Mouse (Mus musculus) C2C12 (cell line): ENCODE data around the gene Tiam2. TPM values are rescaled to one million over a fixed set of nuclear protein-coding genes. Genes with fewer than 3 reads are reported as not detected.

Experiments
- H3K27me3 ChIP-seq: one replicate; pipeline ENCODE4 v1.6.1; 2011; ENCODE audit not compliant: control insufficient read depth, insufficient read depth, insufficient read length
- H3K36me3 ChIP-seq: one replicate; pipeline ENCODE4 v1.6.1; 2011; ENCODE audit not compliant: control insufficient read depth, insufficient read depth
- H3K4me3 ChIP-seq: one replicate; pipeline ENCODE4 v1.5.1; 2011; ENCODE audit warnings: mild to moderate bottlenecking, control low read depth; ENCODE audit not compliant: poor library complexity, insufficient read depth, severe bottlenecking
- H3K79me2 ChIP-seq: one replicate; pipeline ENCODE4 v1.6.1; 2011; ENCODE audit not compliant: control insufficient read depth, insufficient read depth
- H3K79me3 ChIP-seq: one replicate; pipeline ENCODE4 v1.6.1; 2011; ENCODE audit warnings: low read depth, control low read depth
- H3ac ChIP-seq: one replicate; pipeline ENCODE3; 2011; ENCODE audit warnings: low read depth; ENCODE audit not compliant: control insufficient read depth, insufficient read length
- CEBPB ChIP-seq: IDR thresholded peaks from one replicate; pipeline ENCODE4 v1.6.1; 2011; ENCODE audit warnings: low read depth, mild to moderate bottlenecking, control low read depth, moderate library complexity
- CTCF ChIP-seq: IDR thresholded peaks from one replicate; pipeline ENCODE4 v1.5.1; 2011; ENCODE audit not compliant: control insufficient read depth, insufficient read depth, insufficient read length
- FOSL1 ChIP-seq: IDR thresholded peaks from one replicate; pipeline ENCODE4 v1.8.0; 2011; ENCODE audit warnings: mild to moderate bottlenecking, low read length; ENCODE audit not compliant: poor library complexity, insufficient read depth, severe bottlenecking
- MAX ChIP-seq: IDR thresholded peaks from one replicate; pipeline ENCODE4 v1.6.1; 2011; ENCODE audit warnings: mild to moderate bottlenecking, control low read depth
- MYOD1 ChIP-seq: IDR thresholded peaks from one replicate; pipeline ENCODE4 v1.6.1; 2011; ENCODE audit warnings: low read depth; ENCODE audit not compliant: control insufficient read depth, insufficient read length
- MYOG ChIP-seq: IDR thresholded peaks from one replicate; pipeline ENCODE4 v1.6.1; 2011; ENCODE audit not compliant: control insufficient read depth, insufficient read length; ENCODE audit errors: extremely low read depth
- USF1 ChIP-seq: IDR thresholded peaks from one replicate; pipeline ENCODE4 v1.6.1; 2011; ENCODE audit warnings: low read depth, mild to moderate bottlenecking, control low read depth, moderate library complexity
- polyA plus RNA-seq: library from polyadenylated mRNA; unstranded; fragments of >200 nt; fragmentation: generic; extraction: Trizol; gene quantifications from one replicate; pipeline ENCODE4 v1.2.1, GENCODE M21; 2012; ENCODE audit warnings: missing spikeins

Tiam2 gene
- polyA plus RNA-seq, 1 experiment = 28.3 TPM

- Histone ChIP-seq H3K36me3 (no peaks in the 10 kb centered on the region), H3K79me3 (no peaks in the 10 kb centered on the region), H3K79me2 (no peaks in the 10 kb centered on the region), H3K4me3 (no peak overlapping the region), H3ac (no peak overlapping the region), H3K27me3 (no peaks in the 10 kb centered on the region)
- peak; percentile 34 for TF ChIP-seq CEBPB
- no peak for TF ChIP-seq USF1
- peak; percentile 23 for TF ChIP-seq CTCF
Measured at GRCm38 (mm10) chr17:3288341-3288740, 38.0 kb upstream of the Tiam2 start.

- no peak for TF ChIP-seq CEBPB
- no peak for TF ChIP-seq CTCF
- no peak for TF ChIP-seq USF1
- TF ChIP-seq MYOD1 = no peak
- no peak for TF ChIP-seq MYOG
- no peak overlapping the region for H3K4me3 ChIP-seq
- H3ac ChIP-seq = no peak overlapping the region
- no peaks in the 10 kb centered on the region for H3K36me3 ChIP-seq
- no peaks in the 10 kb centered on the region for H3K79me2 ChIP-seq
- no peaks in the 10 kb centered on the region for H3K79me3 ChIP-seq
- H3K27me3 ChIP-seq = no peaks in the 10 kb centered on the region
Measured at GRCm38 (mm10) chr17:3295097-3295496, 31.3 kb upstream of the Tiam2 start.

GRCm38 (mm10) chr17:3299487-3299886, 26.9 kb upstream of the Tiam2 start:
- Histone ChIP-seq H3K4me3 (no peak overlapping the region), H3ac (no peak overlapping the region), H3K36me3 (no peaks in the 10 kb centered on the region), H3K27me3 (no peaks in the 10 kb centered on the region), H3K79me3 (no peaks in the 10 kb centered on the region), H3K79me2 (no peaks in the 10 kb centered on the region)
- TF ChIP-seq FOSL1 (no peak), CTCF (no peak), MYOG (no peak), MAX (no peak), MYOD1 (no peak), USF1 (no peak), CEBPB (no peak)

- Histone ChIP-seq H3K27me3 (no peaks in the 10 kb centered on the region), H3K36me3 (no peaks in the 10 kb centered on the region), H3K79me2 (no peaks in the 10 kb centered on the region), H3ac (no peak overlapping the region), H3K79me3 (no peaks in the 10 kb centered on the region), H3K4me3 (no peak overlapping the region)
- TF ChIP-seq MYOG (no peak), MAX (no peak), USF1 (no peak), CTCF (no peak), MYOD1 (no peak), FOSL1 (no peak), CEBPB (no peak)
Measured at GRCm38 (mm10) chr17:3305926-3306325, 20.4 kb upstream of the Tiam2 start.

GRCm38 (mm10) chr17:3313711-3314624, 12.4 kb upstream of the Tiam2 start:
- Histone ChIP-seq H3K79me3 (no peaks in the 10 kb centered on the region), H3K79me2 (no peaks in the 10 kb centered on the region), H3ac (peak overlapping the region; percentile 56), H3K27me3 (no peaks in the 10 kb centered on the region), H3K36me3 (no peaks in the 10 kb centered on the region), H3K4me3 (no peak overlapping the region)
- TF ChIP-seq MAX (no peak), MYOD1 (no peak), USF1 (no peak), FOSL1 (no peak), MYOG (no peak), CTCF (no peak), CEBPB (no peak)

GRCm38 (mm10) chr17:3314625-3315020, 11.8 kb upstream of the Tiam2 start:
- Histone ChIP-seq H3K27me3 (no peaks in the 10 kb centered on the region), H3K79me2 (no peaks in the 10 kb centered on the region), H3K4me3 (no peak overlapping the region), H3K36me3 (no peaks in the 10 kb centered on the region), H3ac (no peak overlapping the region), H3K79me3 (no peaks in the 10 kb centered on the region)
- TF ChIP-seq CEBPB (no peak), USF1 (no peak), MYOG (no peak), CTCF (no peak), MYOD1 (no peak), FOSL1 (no peak), MAX (no peak)
